Mouse (Mus musculus) heart, postnatal 25 days (tissue): ENCODE measurements around the gene Arhgap40. TPM values are rescaled to one million over a fixed set of nuclear protein-coding genes. Genes with fewer than 3 reads are reported as not detected.

Source experiments
- DNase-seq: peaks from one replicate; pipeline ENCODE4 v3.0.0; 2022; ENCODE audit warnings: low spot score
- intact Hi-C: fragments of 180-260 bp; cut with DNase I; formaldehyde crosslinking; loops from one replicate; pipeline ENCODE4 v1.15.1; 2025
- total RNA-seq, 2 experiments: library from RNA; stranded (reverse); gene quantifications; 2 replicates each; pipeline ENCODE4 v1.2.3; 2021

The Arhgap40 gene
- total RNA-seq, 2 experiments from 2014 or later: not detected

DNA sequence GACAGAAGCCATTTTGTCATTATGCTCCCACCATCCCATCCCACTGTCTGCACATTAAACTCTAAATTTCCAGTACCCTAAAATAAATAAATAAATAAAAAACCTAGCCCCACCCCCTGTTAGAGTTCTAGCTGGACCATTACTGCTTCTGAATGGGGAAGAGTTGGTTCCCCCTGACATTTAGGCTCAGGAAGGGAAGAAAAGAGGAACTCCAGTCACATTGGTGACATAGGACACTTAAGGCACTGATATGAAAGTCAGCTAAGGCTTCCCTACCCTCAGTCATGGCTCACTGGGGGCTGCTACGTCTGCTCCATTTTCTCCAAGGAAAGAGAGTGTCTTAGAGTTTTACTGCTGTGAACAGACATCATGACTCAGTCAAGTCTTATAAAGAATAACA is 84.2 kb downstream of the Arhgap40 start:
- intact Hi-C loops: no loop called here
- DNase-seq: no peak

Other genes with a start within 250 kb of the Arhgap40 start
- gene Lbp, start 206.3 kb upstream of the Arhgap40 start, total RNA-seq: 1 to 10 TPM; 5.4 to 6.4 TPM
- under 1 TPM in 1 of 2 experiments, not detected in 1; 0.31 TPM for gene Snhg11, start 137.2 kb upstream of the Arhgap40 start, total RNA-seq
- gene Ralgapb, start 102.9 kb upstream of the Arhgap40 start, total RNA-seq: 10 to 100 TPM; 33.7 to 33.9 TPM
- gene Adig, start 10.2 kb upstream of the Arhgap40 start, total RNA-seq: 1 to 10 TPM in 1 of 2 experiments, under 1 TPM in 1; 0.75 to 3.3 TPM
- gene Slc32a1, start 98.0 kb downstream of the Arhgap40 start, total RNA-seq: not detected
- 1 to 10 TPM; 5.3 to 5.5 TPM for gene Actr5, start 112.1 kb downstream of the Arhgap40 start, total RNA-seq
- gene Ppp1r16b, start 152.6 kb downstream of the Arhgap40 start, total RNA-seq: 10 to 100 TPM; 15.0 to 15.3 TPM